Mouse (Mus musculus) spleen, adult 18-20 months (tissue): ENCODE data around the gene Tuba3a.
A peak's percentile ranks its signal among the peaks of the same experiment; 100 is the strongest.
"Not testable (repeated sequence)": the region's sequence is repeated elsewhere in the genome, so short reads cannot be mapped to it uniquely, and the experiment has no call there.

Source experiments
- DNase-seq, 2 experiments: peaks; one replicate each; pipeline ENCODE4 v3.0.0; 2022; ENCODE audit warnings: mixed read lengths in 2 of 2

Gene Tuba3a

DNA sequence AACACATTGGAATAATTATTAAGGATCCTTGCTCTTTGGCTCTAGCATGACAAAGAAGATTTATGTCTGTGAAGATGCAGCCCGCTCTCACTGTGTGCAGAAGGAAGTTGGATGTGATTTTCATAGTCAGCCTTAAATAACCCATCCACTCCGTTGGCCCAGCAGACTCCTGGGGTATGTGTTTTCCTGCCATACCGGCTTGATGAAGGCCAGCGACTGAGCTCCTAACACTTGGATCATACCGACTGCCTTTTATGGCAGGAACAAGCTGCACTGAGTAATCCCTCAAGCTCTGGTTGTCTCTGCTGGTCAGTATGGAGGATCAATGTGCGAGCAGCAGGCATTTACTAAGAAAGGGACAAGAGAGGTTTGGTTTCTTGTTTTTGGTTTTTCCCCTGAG is 19.6 kb upstream of the Tuba3a start:
- no peak for DNase-seq

DNA sequence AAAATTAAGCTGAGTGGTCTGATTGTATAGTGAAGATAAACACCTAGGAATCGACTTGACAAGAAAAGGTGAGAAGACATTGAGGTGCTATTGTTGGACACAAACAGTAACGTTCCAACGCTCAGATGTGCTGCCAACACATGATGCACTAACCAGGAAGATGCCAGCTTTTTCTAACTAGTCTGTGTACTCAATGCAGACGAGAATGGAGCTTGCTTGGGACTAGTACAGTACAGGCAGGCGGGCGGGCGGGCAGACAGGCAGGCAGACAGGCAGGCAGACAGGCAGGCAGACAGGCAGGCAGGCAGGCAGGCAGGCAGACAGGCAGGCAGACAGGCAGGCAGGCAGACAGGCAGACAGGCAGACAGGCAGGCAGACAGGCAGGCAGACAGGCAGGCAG is 18.6 kb upstream of the Tuba3a start:
- DNase-seq: not testable (repeated sequence)

DNA sequence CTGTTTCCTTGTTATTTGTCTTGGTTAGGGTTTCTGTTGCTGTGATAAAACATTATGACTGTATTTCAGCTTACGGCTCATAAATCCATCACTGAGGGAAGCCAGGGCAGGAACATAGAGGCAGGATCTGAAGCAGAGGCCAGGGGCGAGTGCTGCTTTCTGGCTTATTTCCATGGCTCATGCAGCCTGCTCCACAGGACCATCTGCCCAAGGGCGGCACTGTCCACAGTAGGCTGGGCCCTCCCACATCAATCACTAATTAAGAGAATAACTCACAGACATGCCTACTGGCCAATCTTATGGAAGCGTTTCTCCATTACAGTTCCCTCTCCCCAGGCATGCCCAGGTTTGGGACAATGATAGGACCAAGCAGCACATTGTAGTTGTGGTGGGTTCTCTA is 17.4 kb upstream of the Tuba3a start:
- no peak for DNase-seq

DNA sequence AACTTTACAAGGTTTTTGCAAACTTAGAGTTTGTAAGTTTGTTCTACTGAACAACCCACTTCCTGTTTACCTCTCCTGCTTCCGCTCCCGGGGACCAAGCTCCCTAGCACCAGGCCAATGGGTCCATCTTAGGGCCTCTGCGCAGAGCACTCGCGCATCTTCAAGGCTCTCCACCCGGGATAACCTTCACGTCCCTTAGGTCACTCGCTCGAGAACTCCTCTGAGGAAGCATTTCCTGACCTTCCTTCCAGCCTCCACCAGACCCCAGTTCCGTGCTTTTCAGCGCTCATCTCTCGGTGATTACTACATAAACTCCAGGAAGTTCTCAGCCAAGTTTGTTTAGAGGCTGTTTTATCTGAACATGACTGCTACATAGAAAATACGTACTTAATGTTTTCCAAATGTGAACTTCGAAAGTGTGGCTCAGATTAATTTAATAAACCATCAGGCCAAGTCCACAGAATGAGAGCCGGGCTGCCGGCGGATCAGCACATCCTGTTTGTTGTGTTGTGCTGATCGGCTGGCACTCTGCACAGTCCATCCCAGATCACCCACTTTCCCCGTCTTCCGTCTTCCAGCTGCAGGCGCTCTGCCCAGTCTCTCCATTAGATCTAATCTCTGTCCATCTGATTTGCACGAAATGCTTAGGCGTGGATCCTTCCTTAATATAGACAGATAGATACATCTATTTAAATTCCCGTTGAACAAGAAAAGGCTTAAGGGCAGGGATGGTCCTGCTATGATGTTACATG is 16.6 kb upstream of the Tuba3a start:
- DNase-seq: no peak

DNA sequence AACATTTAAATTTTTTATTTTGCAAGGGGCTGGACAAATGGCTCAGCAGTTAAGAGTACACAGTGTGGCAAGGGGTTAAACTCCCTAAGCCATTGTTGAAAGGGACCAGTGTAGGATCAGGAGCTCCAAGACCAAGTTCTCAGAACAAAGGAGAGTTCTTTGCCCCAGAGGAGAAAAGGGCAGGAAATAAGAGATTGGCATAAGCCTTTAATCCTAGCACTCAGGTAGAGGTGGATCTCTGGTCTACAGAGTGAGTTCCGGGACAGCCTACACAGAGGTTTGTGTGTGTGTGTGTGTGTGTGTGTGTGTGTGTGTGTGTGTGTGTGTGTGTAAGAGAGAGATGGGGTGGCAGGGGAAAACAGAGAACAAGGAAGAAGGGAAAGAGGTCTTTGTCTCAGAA is 15.1 kb upstream of the Tuba3a start:
- no peak for DNase-seq

DNA sequence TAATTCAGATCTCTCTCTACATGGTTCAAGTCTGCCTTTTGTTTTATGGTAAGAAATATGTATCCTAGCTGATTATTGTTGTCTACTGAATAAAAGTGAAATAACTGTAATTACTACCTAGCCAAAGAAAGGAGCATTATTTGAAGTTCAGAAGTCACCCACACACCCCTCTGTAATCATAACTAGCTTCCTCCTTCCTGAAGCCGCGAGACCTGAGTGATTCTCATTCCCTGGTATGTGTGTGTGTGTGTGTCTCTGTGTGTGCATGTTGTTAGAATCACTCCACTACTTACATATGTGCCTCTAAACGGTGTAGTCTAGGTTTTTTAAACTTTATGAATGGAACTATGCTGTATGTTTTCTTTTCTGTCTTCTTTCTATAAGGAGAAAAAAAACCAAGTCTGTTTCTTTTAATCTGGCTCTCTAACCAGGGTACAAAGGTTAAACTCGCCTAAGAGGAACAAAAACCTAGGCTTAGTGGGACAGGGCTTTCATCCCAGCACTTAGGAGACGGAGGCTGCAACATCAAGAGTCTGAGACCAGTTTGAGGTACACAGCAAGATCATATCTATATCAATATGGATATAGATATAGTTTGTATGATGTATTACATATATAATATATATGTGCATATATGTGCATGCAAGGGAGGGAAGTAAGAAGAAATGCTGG is 11.4 kb upstream of the Tuba3a start:
- no peak for DNase-seq

DNA sequence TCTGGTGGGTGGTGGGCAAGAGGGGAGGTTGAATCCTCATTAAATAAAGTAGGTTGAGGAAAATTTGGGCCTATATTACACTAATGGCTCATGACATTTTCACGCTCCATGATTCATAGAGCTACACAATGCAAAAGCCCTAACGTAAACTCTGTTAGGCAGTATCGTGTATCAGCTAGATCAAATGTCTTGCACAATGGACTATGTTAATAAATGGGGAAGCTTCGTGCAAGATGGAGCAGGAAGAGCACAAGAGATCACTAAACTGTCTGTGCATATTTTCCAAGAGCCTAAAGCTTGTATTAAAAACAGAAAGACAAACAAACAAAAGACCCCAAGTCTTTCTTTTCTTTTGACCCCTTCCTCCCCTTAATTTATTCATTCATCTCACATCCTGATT is 8.2 kb upstream of the Tuba3a start:
- no peak for DNase-seq

DNA sequence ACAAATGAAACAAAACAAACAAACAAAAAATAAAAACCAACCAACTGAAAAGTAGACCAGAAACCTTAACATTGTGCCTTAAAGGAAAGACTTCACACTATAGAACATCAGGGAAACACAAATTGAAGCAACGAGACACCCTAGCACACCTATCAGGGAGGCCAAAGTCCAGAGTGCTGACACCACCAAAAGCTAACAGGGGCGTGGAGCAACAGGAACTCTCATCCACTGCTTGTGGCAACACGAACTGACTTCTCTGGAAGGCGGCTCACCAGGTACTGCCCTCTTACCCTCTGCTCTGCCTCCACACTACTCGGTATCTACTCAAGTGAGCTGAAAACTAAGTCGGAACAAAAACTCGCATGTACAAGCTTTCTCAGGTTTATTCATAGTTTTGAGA is 6.4 kb upstream of the Tuba3a start:
- no peak for DNase-seq

DNA sequence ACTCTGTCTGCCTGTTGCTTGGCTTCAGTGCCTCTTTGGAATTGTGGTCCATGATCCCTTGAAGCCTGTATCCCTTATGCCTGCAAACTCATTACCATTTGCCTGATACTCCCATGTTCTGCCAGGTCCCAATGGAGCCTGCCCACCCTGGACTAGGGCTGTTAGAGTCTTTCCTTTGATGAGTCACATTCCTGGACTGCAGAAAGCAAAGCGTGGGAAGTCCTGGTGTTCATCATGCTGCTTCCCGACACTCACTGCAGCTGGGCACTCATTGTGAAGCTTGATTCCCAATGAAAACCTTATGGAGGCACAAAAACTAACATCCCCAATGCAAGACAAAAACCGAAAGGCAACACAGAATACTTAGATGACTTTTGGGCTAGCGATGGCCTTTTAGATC is 5.5 kb upstream of the Tuba3a start:
- no peak for DNase-seq

DNA sequence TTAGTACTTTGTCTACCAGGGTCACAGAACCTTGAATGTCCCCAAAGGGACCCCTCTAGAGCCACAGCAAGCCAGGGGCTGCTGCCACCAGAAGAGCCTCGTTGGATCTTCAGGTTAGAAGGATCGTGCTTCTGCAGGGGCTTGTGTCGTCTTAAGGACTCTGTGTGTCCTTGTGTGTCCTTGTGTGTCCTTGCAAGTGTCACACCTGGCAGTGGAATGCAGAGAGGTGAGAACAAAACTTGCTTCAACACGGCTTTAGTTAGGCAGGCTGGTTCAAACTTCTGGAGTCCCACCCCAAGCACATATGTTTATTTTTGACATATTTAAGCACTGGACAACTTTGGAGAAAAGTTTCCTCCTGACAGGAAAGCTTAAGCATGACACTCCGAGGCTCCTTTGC is 2.9 kb upstream of the Tuba3a start:
- no peak for DNase-seq

DNA sequence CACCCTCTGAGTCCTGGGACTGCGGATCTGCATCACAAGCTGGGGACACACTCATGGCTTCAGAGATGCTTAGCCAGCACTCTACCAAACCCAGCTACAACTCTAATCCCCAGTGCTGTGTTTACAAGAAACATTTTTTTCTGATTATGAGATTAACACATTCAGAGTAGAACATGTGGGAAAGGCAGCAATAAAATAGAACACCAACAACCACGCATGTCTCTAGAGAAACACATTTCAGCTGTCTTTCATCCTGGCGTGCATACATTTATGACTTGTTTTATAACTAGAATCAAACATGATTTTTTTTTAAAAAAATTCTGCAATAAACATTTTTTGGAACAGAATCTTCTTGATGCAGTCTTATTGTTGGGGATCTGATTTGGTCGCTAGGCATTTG is 1.1 kb upstream of the Tuba3a start:
- DNase-seq: no peak

DNA sequence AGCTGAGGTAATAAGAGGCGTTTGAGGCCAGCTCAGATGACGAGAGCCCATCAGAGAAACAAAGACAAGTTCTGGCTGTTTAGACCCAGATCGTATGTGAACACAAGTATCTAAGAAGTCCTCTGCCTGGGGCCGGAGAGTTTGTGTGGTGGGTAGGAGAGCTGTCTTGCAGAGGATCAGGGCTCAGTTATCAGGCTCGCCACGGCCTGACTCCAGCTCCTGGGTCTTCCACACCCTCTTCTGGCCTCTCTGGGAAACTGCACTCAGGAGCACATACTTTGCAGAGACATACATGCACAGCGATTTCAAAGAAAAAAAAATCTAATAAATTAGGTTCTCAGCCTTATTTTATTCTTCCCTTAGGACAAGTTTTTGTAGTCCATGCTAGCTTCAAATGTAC is 1.1 kb downstream of the Tuba3a start:
- no peak for DNase-seq

DNA sequence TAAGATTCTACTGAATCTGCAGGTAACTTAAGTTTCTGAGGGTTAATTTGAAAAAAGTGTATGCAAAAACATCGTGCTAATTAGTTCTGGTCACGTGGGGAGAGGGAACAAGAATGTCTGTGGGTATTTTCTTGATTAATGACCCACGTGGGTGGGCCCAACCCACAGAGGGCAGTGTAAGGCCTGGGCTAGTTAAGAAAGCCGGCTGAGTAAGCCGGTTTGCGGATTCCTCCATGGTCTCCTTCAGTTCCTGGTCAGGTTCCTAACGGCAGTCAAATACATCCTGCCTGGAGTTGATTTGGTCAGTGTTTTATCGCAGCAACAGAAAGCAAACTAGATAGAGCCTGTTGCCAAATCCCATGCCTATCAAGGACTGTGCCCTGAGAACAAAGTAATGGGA is 1.6 kb downstream of the Tuba3a start:
- DNase-seq: no peak

DNA sequence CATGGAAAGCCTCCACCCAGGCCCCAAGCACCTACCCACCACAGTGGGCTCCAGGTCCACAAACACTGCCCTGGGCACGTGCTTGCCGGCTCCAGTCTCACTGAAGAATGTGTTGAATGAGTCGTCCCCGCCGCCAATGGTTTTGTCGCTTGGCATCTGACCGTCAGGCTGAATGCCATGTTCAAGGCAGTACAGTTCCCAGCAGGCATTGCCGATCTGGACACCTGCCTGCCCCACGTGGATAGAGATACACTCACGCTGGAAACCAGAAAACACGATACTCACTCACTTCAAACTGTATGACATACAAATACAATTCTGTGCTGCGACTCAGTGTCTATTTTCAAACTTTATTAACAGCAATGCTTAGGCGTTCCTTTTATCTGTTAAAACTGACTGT is 3.1 kb downstream of the Tuba3a start:
- not testable (repeated sequence) for DNase-seq

DNA sequence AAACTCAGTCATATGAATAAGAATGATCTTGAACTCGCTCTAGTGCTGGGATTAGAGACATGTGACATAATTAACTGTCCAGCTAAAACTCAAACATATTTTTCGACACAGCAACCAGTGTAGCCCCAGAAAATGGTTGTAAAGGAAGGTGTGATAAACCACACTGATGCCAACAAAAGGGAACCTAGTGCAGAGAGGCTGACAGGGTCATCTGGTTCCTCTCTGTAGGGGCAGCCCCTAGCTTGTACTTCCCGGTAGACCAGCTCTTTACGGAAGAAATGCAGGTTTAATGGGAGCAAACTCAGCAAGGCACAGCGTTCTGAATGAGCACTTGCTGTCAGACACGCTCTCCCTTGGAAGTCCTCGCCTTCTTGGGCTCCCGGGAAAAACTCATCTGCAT is 6.1 kb downstream of the Tuba3a start:
- no peak for DNase-seq

DNA sequence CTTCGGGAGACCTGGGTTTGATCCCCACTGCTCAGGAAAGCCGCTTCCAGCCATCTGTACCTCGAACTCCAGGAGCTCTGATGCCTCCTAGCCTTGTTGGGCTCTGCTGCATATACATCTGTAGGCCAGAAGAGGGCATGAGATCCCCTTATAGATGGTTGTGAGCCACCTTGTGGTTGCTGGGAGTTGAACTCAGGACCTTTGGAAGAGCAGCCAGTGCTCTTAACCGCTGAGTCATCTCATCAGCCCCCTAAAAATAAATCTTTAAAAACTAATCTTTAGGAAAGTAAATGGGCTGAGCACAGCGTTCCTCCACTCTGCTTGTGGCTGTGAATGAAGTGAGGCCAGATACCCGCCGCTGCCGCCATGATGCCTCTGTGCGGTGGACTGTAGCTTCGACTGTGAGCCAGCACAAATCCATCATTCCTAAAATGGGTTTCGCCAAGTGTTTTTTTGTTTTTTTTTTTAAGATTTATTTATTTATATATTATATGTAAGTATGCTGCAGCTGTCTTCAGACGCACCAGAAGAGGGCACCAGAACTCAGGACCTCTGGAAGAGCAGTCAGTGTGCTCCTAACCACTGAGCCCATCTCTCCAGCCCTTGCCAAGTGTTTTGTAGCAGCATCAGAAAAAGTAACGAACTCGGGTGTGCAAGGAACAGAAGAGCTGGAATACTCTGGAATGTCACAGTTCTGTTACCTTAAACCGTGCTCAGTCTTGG is 10.8 kb downstream of the Tuba3a start:
- DNase-seq: no peak

DNA sequence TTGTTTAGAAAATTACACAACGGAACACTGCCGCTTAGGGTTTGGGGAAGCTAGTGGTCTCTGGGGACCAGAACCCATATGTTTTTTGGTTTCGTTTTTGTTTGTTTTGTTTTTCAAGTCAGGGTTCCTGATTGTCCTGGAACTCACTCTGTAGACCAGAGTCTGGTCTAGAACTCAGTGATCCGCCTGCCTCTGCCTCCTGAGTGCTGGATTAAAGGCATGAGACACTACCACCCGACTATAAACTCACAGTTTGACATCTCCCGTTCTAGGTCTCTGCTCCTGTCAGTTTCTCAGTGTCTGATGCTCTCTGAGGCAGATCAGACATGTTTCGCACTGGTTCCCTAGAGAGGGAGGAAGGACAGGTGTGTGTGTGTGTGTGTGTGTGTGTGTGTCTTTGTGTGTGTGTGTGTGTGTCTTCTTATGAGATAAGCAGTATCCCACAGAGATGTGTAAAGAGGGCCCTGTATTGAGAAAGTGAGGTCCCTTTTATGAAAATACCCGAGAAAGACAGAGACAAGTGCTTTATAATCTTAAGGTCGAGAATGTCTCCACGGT is 13.5 kb downstream of the Tuba3a start:
- peak; percentile 19 to 34 for DNase-seq

DNA sequence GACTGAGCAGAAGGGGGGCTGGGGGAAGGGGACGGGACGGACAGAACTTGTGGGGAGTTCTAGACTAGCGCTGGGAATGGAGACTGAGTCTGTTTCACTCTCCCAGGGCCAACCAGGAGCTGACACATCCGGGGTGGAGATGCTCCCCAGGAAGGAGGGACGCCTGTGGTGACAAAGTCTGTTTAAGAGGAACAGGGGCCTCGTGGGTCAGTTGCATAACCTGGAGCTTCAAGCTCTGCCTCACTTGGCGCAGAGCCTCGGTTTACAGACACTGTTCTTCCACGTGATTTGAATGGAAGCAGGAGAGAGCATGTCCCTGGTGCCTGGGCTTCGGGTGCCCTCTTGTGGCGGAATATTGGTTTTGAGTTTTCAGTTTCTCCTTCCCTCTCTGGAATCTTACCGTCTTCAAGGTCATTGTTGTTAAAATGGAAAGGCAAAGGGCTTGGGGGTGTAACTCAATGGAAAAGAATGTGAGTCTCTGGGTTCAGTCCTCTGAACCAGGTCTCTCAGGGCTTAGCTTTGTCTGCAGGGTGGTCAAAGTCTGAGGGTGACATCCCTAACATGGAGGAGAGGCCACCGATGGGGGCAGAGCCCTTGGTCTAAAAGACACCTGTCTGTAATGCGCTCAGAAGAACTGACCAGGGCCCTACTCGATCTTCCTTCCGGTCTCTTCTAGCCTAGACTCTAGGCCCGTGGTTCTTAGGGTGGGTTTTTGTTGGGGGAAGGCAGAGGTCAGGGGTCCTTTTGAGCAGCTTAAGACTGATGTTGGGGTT is 14.2 kb downstream of the Tuba3a start:
- peak; percentile 69 to 85 for DNase-seq

DNA sequence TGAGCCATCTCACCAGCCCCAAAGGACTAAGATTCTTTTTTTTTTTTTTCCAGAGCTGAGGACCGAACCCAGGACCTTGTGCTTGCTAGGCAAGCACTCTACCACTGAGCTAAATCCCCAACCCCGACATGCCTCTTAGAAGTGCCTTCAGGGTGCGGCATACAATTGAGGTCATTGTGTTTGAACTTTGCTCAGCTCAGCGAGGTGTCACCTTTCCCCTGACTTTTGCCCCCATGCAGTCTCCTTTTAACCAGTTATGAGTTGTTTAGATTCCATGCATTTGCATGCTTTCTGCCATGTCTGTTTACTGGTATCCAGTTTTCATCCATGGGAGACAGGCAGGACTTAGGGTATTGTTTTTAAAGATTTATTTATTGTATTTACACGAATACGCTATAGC is 17.0 kb downstream of the Tuba3a start:
- DNase-seq: no peak

DNA sequence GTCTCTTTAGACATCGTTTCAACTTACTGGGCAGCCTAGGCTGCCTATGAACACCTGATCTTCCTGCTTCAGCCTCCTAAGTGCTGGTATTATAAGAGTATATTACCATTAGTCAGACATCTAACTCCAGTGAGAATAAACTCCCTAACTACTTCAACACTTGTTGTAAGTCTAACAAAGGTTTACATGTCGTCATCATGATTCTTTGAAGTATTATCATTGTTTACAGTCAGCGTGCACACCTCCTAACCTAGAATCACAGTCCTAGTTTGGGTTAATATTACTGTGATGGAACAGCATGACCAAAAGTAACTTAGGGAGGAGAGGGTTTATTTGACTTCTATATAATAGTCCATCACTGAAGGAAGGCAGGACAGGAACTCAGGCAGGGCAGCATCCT is 18.4 kb downstream of the Tuba3a start:
- no peak for DNase-seq

DNA sequence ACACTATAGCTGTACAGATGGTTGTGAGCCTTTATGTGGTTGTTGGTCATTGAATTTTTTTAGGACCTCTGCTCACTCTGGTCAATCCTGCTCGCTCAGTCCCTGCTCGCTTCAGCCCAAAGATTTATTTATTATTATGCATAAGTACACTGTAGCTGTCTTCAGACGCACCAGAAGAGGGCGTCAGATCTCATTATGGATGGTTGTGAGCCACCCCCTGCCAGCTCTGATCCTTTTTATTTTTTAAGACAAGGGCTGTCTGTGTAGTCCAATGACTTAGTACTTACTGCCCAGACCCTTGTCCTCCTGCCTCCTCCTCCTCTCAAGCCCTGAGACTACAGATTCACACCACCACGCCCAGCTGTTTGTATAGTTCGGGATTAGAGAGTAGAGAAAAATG is 19.2 kb downstream of the Tuba3a start:
- not testable (repeated sequence) for DNase-seq

DNA sequence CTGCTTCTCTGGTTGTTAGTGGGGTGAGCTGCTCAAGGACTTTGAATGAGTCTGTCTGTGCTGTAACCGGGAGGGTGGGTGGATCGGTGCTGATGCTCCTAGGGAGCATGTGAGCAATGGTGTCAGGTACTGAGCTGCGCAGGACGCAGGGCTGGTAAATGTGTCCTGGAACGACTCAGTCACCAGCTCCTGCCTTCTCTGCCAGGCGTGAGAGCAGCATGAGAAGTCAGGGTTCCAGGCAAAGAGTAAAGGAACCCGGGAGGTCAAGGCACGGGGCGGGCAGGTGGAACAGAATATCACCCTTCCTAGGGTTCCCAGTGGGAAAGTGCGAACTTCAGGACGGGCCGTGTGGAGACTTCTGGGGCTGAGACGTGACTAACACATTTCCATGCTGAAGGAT is 19.8 kb downstream of the Tuba3a start:
- DNase-seq: no peak

DNA sequence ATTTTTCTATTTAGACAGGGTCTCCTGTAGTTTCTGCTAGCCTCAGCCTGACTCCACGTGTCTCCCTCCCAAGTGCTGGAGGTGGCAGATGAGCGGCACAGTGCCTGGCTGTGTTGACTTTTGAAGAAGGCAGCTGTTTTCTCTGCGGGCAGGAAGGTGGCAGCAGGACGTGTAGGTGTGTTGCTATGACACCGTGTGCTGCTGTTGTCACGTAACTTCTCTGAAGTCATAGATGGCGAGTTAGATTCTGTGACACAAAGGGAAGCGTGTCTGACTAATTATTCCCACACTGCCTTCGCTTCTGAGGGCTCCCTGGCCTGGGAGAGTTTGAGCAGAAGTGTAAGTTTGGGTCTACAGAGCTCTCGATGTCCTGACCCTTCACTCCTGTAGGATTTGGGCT is 20.6 kb downstream of the Tuba3a start:
- DNase-seq: peak in 1 of 2 experiments; percentile 25
